Mouse (Mus musculus) gastrocnemius, postnatal 36 days (tissue): Measurements from ENCODE around the gene Rbms3. TPM values are rescaled to one million over a fixed set of nuclear protein-coding genes. Genes with fewer than 3 reads are reported as not detected.

ENCODE experiments used
- DNase-seq, 2 experiments: peaks; one replicate each; pipeline ENCODE4 v3.0.0; 2022
- intact Hi-C: fragments of 180-260 bp; cut with DNase I; formaldehyde crosslinking; loops from one replicate; pipeline ENCODE4 v1.15.1; 2025
- total RNA-seq, 2 experiments: library from RNA; stranded (reverse); gene quantifications; 2 replicates each; pipeline ENCODE4 v1.2.3; 2021

Gene Rbms3
- total RNA-seq, 2 experiments from 2014 or later = 7.3 to 7.8 TPM

DNA sequence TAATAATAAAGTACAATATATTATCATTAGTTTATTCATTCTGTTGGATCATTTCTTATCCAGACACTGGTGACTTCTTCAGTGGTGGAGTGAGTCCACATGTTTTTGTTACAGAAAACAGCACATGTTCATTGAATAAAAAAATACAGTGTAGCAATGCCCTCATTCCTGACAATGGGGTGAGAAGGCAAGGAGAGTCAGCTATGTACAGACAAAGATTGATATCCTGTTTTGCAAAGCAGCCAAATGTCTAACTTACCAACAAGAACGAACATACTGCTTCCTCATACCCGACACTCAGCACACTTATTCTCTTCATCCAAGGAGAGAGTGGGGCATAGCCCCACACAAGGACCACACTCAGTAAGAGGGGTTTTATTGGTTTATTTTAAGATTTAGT lies 559.1 kb downstream of the Rbms3 start:
- intact Hi-C loops = no loop called here

DNA sequence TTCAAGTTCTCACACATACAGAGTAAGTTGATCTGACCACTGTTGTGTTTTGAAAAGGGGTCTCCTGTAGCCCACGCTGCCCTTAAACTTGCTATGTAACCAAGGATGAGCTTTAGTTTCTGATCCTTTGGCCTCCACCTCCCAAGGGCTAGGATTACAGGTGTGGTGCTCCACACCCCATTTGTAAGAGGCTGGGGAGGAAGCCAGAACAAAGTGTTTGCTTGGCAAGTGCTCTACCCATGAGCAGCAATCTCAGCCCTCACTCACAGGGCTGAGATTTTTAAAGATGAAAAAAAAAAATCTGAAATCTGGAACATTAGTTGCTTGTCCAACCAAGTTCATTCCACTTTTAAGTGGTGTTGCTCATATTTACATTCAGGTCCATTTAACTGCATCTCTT lies 560.5 kb downstream of the Rbms3 start:
- intact Hi-C loops = no loop called here
- no peak for DNase-seq

More for the DNA sequence above, 559.1 kb downstream of the Rbms3 start:
- DNase-seq = no peak

DNA sequence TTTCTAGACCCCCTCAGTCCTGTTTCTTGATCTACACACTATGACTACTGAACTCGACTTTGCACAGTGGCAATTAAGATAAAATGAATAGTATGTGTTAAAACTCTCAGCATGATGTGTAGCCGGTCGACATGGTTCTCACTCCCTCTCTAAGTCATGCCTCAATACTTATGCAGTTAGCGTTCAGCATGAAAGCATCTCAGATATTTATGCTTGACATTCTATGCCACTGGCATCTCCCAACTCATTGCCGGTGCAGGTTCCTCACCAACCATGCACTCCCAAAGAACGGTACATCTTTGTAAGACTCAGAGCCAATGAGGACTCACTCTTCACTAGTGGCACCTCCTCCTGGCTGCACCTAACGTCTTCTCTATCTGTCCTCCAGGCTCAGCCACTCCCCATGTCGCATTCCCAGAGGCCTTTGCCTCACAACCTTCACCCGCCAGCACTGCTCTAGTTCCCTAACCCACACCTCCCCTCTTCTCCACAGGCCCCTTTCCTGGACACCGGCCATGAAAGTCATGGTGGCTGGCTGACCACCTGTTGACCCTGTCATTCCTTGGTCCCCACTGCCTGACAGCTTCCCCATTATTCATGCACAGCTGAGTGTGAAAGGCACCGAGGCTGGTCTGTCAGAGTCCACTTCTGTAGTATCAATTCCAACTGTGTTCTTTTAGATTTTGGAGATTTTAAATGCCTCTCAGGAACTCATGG lies 561.9 kb downstream of the Rbms3 start:
- intact Hi-C loops = no loop called here
- DNase-seq = no peak

DNA sequence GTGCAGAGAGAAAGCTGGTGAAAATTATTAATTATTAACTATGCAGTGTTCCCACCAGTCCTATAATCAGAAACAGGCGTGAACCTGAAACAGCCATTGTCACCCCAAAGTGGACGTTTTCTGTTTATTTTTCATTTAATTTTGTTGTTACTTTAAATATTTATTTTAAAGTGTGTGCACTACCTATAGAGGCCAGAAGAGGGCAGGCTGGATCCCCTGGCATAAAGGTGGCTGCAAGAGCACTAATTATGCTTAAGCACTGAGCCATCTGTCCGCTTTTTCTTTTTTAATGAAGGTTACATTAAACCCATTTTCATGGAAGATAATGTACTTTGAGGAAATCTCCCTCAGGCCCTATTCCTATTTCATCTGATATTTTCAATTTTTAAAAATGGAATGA lies 563.2 kb downstream of the Rbms3 start:
- no peak for DNase-seq
- intact Hi-C loops = no loop called here

DNA sequence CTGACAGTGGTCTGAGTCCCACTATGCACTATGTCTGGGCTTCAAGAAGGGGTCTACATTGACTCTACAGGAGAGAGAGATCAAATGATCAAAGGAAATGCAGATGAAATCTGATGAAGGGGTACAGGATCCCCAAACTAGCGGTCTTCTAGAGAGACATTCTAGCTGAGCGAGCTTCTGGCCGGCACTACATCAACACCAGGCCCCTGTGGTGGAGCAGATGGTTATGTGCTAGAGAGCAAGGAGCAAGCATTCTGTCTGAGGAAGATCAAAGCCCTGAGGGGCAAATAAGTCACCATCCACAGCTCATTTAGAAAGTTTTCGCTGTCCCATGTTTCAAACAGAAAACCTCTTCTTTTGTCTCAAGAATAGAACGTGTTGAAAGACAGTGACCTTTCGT lies 564.1 kb downstream of the Rbms3 start:
- intact Hi-C loops = no loop called here
- no peak for DNase-seq

DNA sequence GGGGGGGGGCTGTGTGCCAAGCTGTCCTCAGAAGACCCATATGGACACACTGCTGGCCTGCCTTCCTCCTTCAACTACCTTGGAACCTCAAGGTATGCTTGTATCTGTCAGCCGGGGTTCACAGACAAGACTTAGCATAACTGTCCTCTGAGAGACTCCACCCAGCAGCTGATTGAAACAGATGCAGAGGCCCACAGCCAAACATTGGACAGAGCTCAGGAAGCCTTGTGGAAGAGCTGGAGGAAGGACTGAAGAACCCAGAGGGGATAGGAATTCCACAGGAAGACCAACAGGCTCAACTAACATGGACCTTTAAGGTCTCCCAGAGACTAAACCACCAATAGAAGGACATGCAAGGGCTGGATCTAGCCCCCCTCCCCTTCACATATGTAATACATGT lies 570.1 kb downstream of the Rbms3 start:
- peak; percentile 32 to 36 for DNase-seq
- intact Hi-C loops = no loop called here

DNA sequence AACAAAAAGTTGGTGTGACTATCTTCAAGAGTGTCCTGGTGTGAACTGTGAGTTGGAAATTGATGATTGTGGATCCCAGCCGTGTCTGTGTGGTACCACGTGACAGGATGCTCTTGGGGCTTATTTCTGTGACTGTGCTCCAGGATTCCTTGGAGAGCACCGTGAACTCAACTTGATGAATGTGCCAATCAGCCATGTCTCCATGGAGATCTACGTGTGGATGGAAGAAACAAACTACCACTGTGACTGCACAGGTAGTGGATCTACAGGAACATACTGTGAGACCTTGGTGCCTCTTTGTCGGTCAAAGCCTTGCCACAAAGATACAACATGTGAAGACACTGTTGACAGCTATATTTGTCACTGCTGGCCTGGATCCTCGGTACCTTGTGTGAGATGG lies 570.6 kb downstream of the Rbms3 start:
- no peak for DNase-seq
- intact Hi-C loops = no loop called here

DNA sequence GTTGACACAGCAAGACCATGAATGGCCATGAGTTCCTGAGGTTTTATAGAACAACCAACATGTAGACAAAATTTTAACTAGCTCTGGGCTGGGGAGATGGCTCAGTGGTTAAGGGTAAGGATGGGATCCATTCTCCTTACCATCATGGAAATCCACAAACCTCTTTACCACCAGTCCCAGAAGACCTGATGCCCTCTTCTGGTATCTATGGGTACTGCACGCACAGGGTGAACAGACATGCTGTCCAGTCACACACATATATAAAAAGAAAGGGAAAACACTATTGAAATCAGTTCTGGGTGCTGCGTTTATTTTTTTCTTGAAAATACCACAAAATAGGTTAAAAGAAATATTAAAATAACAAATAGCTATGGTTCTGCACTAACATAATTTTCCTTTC lies 577.8 kb downstream of the Rbms3 start:
- intact Hi-C loops = no loop called here
- DNase-seq = no peak

DNA sequence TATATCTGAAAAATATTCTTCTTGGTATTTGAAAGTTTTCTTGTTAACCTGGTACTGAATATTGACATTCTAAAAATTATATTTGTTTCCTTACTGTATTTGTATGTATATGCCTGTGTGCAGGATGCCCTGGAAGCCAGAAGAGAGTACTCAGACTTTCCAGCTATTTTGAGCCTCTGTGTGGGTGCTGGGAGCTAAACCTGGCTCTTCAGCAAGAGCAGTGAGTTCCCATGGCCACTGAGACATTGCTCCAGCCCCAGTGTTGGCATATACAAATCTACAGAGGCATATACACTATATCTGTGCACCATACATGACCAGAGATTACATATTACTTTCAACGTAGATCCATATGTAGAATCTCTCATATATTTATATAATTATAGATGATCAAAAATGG lies 581.1 kb downstream of the Rbms3 start:
- DNase-seq = no peak
- intact Hi-C loops = no loop called here

DNA sequence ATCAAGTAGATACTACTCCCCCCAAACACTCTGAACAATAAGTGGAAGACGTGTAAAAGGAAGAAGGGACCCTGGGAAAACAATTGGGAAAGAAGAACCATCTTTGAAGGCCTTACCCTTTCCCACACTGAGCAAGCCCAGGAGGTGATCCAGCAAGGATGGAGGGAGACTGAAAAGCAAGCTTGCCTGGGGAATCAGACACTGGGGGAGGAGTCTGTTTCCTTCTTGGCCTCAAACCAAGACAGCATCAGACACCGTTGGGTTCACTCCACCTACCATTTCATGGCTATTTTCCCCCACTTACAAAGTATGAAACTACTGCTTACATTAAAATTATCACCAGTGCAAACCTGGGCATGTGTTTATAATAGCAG lies 587.7 kb downstream of the Rbms3 start:
- intact Hi-C loops = no loop called here
- no peak for DNase-seq

DNA sequence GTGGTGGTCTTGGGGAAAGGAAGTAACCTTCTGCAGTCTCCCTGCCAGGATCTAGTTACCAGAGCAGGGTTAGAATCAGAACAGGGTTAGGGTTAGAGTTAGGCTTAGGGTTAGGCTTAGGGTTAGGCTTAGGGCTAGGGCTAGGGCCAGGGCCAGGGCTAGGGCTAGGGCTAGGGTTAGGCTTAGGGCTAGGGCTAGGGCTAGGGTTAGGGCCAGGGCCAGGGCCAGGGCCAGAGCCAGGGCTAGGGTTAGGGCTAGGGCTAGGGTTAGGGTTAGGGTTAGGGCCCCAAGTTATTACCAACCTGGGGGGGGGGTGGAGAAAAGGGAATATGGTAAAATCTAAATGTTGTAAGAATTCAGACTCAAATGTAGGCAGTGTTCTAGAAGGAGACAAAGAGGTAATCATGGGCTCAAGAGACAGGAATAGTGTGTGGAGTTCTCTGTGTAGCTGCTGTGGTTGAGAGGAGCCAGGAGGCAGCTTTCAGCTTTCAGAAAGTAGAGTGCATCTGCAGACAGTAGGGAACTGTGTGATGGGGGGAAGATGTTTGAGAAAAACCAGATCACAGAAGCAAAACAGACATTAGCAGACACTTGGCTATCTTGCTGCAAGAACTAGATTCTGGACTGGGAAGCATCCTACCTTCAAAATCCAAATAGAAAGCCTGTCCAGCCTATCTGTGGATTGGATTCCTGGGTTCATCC lies 588.3 kb downstream of the Rbms3 start:
- no peak for DNase-seq
- intact Hi-C loops = no loop called here

DNA sequence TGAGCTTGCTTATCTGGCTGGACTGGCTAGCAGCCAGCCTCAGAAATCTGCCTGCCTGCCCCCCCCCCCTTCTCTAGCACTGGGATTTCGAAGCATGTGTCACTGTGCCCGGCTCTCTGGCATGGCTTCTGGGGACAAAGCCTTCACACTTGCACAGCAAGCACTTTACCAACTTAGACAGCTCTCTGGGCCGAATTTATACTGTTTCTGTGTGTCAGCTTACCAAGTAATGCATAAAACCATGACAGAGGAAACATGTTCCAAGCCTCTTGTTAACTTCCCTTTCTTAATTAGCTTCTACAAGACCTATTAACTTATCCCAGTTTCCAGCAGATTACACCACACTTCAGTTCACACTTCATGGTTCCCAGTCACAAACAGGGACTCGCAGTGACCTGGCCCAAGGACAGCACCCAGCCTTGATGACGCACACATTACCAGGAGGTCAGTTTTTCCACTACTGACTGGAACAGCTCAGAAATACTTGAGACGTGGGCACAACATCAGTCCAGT lies 589.7 kb downstream of the Rbms3 start:
- DNase-seq = peak; percentile 36 to 46
- intact Hi-C loops = no loop called here

DNA sequence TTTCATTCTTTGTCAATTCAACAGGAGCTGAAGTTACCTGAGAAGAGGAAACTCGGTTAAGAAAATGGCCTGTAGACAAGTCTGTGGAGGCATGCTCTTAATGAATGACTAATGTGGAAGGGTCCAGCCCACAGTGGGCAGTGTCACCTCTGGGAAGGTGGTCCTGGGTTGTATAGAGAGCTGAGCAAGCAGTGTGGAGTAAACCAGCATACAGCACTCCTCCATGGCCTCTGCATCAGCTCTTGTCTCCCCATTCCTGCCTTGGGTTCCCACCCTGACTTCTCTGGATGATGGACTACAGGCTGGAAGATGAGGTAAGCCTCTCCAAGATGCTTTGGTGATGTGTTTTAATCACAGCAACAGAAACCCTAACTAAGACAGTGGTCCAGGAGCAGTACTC lies 597.0 kb downstream of the Rbms3 start:
- intact Hi-C loops = no loop called here
- DNase-seq = no peak

DNA sequence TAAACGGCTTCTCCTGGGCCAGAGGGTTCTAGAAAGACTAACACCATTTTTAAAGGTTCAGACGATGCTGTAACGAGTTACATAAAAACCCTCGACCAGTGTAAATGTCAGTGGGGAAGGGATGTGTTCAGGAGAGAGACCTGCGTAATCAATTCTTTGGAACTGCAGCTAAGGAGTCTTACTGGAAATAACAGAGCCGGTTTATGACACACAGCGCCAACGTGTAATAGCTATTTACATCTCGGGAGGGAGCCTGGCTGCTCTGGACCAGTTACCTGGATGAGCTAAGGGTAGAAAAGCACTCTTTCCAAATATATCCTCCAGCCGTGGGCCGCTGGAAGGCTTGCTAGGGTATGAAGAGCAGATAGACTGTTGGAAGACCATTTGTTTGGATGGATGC lies 598.5 kb downstream of the Rbms3 start:
- intact Hi-C loops = no loop called here
- DNase-seq = no peak

DNA sequence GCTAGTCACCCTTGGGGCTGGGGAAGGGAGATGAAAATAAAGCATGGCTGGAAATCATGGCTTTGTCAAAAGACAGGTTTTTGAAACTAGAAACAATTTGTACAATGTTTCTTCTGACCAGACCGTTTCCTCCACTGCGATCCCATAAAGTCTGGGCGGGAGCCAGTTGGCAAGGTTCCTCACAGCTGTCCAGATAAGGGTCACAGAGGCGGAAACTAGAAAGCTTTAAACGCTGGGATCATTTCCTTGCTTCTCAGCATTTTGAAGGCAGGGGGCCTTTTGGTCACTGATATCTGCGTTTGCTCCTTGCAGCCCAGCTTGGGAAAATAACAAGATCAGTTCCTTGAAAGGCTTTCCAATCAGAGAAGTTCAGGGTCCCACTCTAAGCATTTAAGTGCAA lies 598.9 kb downstream of the Rbms3 start:
- DNase-seq = peak; percentile 83 to 88
- intact Hi-C loops = no loop called here

DNA sequence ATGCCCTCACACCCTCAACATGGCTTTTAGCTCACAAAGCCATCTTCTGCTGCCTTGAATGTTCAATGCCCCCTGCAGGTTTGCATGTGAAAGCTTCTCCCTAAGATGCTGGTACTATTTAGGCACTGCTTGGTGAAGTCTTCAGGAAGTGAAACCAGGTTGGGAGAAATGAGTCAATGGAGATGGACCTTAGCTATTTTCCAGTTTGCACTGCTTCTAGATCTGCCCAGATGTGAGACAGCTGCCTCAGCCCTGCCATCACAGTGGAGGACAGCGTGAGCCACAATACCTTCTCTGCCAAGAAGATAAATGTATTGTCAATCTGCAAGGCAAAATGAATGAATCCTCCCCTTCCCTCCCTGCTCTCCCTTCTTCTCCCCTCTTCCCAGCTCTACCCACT lies 599.8 kb downstream of the Rbms3 start:
- intact Hi-C loops = no loop called here
- no peak for DNase-seq

DNA sequence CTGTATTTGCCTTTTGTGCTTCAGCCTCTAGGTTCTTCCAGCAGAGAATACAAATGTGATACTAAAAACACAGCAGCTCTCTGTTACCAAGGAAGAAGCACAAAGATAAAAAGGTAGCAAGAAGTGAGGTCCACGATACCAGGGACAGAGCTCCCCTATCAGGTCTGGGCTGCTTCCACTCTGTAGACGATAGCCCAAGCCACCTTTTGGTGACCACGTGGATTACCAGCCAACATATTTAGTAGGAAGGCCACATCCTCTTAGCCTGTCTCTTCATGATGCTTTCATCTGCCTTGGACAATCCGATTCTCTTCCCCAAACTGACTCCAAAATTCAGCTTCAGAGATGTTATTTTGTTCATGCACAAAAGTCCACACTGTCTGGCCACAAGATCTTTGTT lies 601.1 kb downstream of the Rbms3 start:
- no peak for DNase-seq
- intact Hi-C loops = no loop called here

DNA sequence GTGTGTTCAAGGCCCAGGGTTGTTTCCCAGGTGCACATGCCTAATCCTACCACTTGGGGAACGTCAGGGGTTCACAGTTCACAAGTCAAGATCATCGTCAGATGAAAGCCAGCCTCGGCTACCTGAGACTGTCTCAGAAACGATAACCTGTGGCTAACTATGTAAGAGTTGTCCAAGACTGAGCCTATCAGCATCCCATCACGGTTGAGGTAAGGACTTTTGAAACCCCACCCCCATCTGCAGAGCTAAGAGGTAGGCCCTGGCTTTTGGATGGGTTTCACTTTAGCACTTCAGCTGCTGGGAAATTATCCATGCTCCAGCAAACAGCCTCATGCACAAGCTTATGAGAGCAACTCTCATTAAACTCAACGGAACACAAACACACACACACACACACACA lies 607.6 kb downstream of the Rbms3 start:
- intact Hi-C loops = no loop called here

DNA sequence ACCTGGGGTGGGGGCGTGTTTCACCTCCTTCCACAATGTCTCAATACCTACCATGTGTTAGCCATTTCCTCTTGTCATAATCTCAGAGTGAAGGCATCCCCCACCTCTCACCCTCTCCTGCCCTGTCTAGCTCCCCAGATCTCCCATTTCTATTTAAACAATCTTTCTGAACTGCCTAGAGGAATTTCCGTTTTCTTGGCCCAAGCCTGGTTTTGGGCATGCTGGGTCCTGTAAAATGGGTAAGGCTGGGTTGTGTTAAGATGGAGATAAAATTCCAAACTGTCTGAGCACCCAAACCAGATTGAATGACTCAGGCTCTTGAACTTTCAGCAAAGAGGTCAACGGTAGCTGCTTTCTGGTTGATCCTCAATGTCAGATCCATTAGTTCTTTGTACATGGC lies 608.2 kb downstream of the Rbms3 start:
- intact Hi-C loops = no loop called here
- DNase-seq = no peak

More for the DNA sequence above, 607.6 kb downstream of the Rbms3 start:
- DNase-seq = no peak

DNA sequence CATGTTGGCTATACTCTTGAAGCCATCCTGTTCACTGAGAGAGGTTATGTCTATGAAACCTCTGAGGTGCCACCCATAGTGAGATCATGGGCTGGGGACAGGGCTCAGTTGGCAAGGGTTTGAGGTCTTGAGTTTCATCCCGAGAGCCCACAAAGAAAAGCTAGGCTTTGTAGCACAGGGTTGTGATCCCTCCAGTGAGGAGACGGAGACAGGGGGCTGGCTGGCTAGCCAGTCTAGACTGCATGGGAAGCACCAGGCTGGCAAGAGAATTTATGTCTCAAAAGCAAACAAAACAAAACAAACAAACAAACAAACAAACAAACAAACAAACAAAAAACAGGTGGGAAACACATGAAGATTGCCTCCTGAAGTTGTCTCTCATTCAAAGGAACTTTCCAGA lies 609.5 kb downstream of the Rbms3 start:
- no peak for DNase-seq
- intact Hi-C loops = no loop called here

DNA sequence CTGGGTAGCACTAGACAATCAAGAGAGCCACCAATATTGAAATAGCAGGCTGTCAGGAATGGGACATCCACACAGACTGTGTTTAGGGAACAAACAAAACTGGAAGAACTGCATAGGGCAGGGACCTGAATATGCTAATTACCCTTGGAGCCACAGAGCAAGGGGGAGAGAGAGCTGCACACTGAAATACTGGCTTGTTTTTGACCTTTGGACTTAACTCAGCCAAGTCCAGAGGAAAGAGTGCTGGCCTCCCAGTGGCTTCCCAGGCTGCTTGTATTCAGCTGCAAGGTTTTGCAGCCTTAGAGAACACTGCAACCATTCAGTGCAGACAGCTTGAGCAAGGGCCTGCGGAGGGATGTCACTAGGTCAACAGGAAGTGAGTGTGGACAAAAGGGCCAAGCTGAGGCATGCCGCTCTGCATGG lies 611.0 kb downstream of the Rbms3 start:
- DNase-seq = no peak
- intact Hi-C loops = no loop called here

DNA sequence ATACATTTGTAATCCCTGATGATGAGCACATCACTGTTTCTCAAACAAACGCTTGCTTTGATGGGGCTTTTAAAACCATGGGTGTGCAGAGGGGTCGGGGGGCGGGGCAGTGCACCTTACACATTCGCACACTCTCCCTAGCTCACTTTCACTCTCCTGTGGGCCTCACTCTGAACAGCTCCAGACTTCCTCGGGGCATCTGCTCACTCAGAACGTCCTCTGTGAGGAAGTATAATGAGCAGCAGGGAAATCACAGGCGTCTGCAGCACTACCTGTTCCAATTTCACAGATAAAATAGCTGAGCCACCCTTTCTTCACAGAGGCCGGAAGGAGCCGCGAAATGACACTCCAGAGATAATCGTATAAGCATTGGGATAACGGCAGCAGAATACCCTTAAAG lies 611.4 kb downstream of the Rbms3 start:
- intact Hi-C loops = no loop called here
- no peak for DNase-seq
